Mouse (Mus musculus): Measurements from ENCODE around the gene Efna3.

Efna3 gene

GRCm38 (mm10) chr3:89322514-89323165, at the start of gene Efna3:
Gene Efna3 (minus strand): TSS chr3:89322965.
- peak; percentile 52 for DNase-seq (ENCODE audit: low read depth, low spot score)
- Histone ChIP-seq H3K27me3 (ENCODE audit: control insufficient read depth, insufficient read depth, low read length, poor library complexity, severe bottlenecking) (no peaks in the 10 kb centered on the region; the same call in 1 of the 2 replicates), H3K36me3 (ENCODE audit: control insufficient read depth, insufficient read depth, low read length, poor library complexity, severe bottlenecking) (no peaks in the 10 kb centered on the region)

DNA sequence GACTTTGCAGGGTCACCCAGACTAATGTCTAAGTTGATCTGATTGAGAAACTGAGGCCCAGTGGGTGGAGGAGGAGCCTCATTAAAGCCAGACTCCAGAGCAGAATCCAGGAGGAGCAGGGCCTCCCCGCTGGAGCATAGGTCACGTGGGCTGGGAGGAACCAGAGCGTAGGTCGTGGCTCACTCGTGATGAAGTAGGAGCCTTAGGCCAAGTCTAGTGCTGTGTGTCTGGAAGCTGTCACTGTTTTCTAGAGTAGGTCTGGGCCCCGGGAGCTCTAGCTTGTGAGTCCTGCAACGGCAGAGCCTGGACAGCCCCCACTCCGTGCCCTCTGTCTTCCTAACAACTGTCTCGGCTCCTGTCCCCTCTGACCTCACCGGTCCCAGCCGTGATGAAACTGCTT, 44.6 kb upstream of the Efna3 start:
- no peak for DNase-seq (ENCODE audit: low read depth, low spot score)
- no peaks in the 10 kb centered on the region for H3K27me3 ChIP-seq (ENCODE audit: control insufficient read depth, insufficient read depth, low read length, poor library complexity, severe bottlenecking)

GRCm38 (mm10) chr3:89365486-89366414, 43.0 kb upstream of the Efna3 start:
- no peak for DNase-seq (ENCODE audit: low read depth, low spot score)
- no peaks in the 10 kb centered on the region for H3K36me3 ChIP-seq (ENCODE audit: control insufficient read depth, insufficient read depth, low read length, poor library complexity, severe bottlenecking)
- H3K27me3 ChIP-seq (ENCODE audit: control insufficient read depth, insufficient read depth, low read length, poor library complexity, severe bottlenecking) = no peaks in the 10 kb centered on the region

More for the DNA sequence above, 44.6 kb upstream of the Efna3 start:
- no peaks in the 10 kb centered on the region for H3K36me3 ChIP-seq (ENCODE audit: control insufficient read depth, insufficient read depth, low read length, poor library complexity, severe bottlenecking)

DNA sequence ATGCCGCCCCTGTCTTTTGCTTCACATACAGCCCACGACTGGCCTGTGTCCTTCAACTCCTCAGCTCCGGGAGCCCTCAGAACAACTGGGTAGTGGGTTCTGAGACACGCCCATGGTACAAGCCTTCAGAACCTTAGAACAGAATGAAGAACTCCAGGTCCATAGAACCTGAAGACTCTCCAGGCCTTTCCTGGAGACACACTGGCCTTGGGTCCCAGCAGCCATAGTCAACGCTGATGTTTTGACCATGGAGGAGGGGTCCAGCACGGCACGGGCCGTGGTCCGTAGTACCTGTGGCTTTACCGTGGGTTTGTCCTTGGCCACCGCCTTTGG, 42.4 kb upstream of the Efna3 start, which contains the start of gene Dcst1:
TSS of gene Dcst1 (minus strand) at position 101 of the 333 bp plus-strand sequence.
- Histone ChIP-seq H3K36me3 (ENCODE audit: control insufficient read depth, insufficient read depth, low read length, poor library complexity, severe bottlenecking) (no peaks in the 10 kb centered on the region), H3K27me3 (ENCODE audit: control insufficient read depth, insufficient read depth, low read length, poor library complexity, severe bottlenecking) (no peaks in the 10 kb centered on the region)
- no peak for DNase-seq (ENCODE audit: low read depth, low spot score)

- no peaks in the 10 kb centered on the region for H3K36me3 ChIP-seq (ENCODE audit: control insufficient read depth, insufficient read depth, low read length, poor library complexity, severe bottlenecking)
- no peaks in the 10 kb centered on the region for H3K27me3 ChIP-seq (ENCODE audit: control insufficient read depth, insufficient read depth, low read length, poor library complexity, severe bottlenecking)
- no peak for DNase-seq (ENCODE audit: low read depth, low spot score)
Measured at GRCm38 (mm10) chr3:89364631-89365030, 41.9 kb upstream of the Efna3 start.

GRCm38 (mm10) chr3:89361675-89362074, 38.9 kb upstream of the Efna3 start, which contains the start of gene Dcst2:
Gene Dcst2 (plus strand): TSS chr3:89361975.
- DNase-seq (ENCODE audit: low read depth, low spot score) = no peak
- Histone ChIP-seq H3K36me3 (ENCODE audit: control insufficient read depth, insufficient read depth, low read length, poor library complexity, severe bottlenecking) (no peaks in the 10 kb centered on the region), H3K27me3 (ENCODE audit: control insufficient read depth, insufficient read depth, low read length, poor library complexity, severe bottlenecking) (no peaks in the 10 kb centered on the region)

DNA sequence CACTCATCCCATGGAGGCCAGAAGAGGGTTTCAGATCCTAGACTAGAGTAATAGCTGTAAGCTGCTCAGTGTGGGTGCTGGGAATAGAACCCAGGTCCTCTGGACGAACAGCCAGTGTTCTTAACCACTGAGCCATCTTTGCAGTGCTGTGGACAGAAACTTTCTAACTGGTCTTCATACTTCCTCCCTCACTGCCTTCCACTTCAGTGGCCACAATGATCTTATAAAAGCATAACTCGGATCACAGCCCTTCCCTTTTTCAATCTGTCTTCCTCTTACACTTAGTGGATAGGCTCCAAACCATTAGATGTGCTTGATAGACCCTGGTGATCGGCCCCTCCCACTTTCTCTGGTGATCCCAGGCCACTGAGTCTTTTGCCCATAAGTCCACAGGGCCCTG, 37.5 kb upstream of the Efna3 start:
- peak; percentile 40 for DNase-seq (ENCODE audit: low read depth, low spot score)
- H3K27me3 ChIP-seq (ENCODE audit: control insufficient read depth, insufficient read depth, low read length, poor library complexity, severe bottlenecking) = no peaks in the 10 kb centered on the region
- H3K36me3 ChIP-seq (ENCODE audit: control insufficient read depth, insufficient read depth, low read length, poor library complexity, severe bottlenecking) = no peaks in the 10 kb centered on the region

DNA sequence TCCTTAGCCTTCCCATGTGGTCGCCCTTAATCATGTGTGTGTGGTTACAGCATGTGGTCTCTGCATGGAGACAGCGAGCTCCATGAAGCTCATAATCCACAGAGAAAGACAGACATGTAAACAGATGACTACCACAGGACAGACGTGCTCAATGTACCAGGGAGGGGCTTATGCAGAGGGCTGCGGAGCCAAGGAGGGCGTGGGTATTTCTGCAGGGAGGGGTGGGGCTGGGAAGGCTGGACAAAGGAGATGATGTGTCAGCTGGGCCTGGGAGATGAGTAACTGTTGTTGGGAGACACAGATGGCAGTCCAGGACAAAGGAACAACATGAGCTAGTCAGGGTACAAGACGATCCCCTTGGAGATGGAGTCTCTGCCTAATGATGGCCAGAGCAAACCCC, 36.9 kb upstream of the Efna3 start:
- H3K36me3 ChIP-seq (ENCODE audit: control insufficient read depth, insufficient read depth, low read length, poor library complexity, severe bottlenecking) = no peaks in the 10 kb centered on the region
- no peak for DNase-seq (ENCODE audit: low read depth, low spot score)
- H3K27me3 ChIP-seq (ENCODE audit: control insufficient read depth, insufficient read depth, low read length, poor library complexity, severe bottlenecking) = no peaks in the 10 kb centered on the region

DNA sequence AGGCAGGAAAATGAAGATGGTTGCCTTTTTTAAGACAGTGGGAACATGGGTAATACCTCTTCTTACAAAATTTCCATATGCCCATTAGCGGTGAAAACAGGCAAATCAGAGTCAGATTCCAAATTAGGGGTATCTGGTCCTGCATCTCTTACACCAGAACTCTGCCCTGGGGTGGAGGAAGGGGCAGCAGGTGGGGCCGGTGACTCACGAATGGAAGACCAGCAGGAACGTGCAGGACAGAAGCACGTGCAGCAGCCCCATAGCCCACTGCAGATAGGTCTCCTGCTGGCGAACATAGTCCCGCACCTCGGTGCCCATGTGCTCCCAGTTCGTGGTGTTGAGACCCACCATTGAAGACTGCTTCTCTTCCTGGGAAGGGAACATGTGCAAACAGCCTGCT, 33.3 kb upstream of the Efna3 start:
- DNase-seq (ENCODE audit: low read depth, low spot score) = no peak

DNA sequence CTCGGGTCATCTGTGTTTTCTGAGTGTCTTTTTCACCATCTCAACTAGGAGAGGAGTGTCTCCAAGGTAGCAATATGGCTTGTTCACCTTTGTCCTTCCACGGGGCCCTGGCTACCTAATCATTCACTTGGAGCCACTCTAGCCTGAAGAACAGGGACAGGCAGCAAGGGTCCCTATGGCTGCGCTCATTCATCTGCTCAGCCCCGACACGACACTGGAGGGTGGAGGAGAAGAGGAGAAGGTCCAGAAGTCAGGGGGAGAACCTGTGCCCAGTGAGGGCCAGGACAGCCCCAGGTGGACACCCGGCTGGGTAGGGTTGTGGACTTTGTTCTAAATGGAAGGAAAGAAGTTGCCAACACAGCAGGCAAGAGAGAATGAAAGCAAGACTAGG, 32.7 kb upstream of the Efna3 start:
- no peaks in the 10 kb centered on the region for H3K36me3 ChIP-seq (ENCODE audit: control insufficient read depth, insufficient read depth, low read length, poor library complexity, severe bottlenecking)
- DNase-seq (ENCODE audit: low read depth, low spot score) = no peak

More for the DNA sequence above, 33.3 kb upstream of the Efna3 start:
- Histone ChIP-seq H3K27me3 (ENCODE audit: control insufficient read depth, insufficient read depth, low read length, poor library complexity, severe bottlenecking) (no peaks in the 10 kb centered on the region), H3K36me3 (ENCODE audit: control insufficient read depth, insufficient read depth, low read length, poor library complexity, severe bottlenecking) (no peaks in the 10 kb centered on the region)

DNA sequence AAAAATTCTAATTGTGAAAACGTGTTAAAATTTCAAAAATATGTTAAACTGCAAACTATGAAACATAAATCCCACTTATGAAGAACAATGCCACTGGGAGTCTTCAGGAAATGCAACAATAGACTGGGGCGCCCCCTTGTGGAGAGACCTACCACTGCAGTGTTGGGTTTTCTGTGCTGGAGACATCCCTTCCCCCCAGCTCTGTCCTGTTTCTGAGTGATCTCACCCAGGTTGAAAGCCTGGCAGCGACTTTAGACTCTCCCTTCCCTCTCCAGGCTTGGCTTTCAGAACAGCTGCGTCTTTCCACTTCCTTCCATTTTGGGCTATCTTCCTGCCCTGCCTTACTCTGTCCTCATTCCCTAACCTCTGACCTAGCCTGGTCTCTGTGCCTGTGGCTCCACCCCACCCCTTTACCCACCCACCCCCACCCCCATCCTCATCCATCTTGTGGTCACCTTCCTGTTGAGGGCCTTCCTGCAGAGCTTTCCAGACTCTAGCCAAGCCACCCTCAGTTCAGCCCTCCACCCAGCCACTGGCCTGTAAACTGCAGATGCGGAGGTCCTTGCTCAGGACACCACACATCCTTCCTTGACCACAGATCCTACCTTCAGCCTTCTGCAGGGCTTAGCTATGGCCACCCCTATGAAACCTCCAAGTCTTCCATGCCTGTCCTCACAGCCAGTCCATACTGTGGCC, 32.2 kb upstream of the Efna3 start:
- no peaks in the 10 kb centered on the region for H3K36me3 ChIP-seq (ENCODE audit: control insufficient read depth, insufficient read depth, low read length, poor library complexity, severe bottlenecking)
- DNase-seq (ENCODE audit: low read depth, low spot score) = peak; percentile 83
- no peaks in the 10 kb centered on the region for H3K27me3 ChIP-seq (ENCODE audit: control insufficient read depth, insufficient read depth, low read length, poor library complexity, severe bottlenecking)

More for the DNA sequence above, 32.7 kb upstream of the Efna3 start:
- no peaks in the 10 kb centered on the region for H3K27me3 ChIP-seq (ENCODE audit: control insufficient read depth, insufficient read depth, low read length, poor library complexity, severe bottlenecking)

- DNase-seq (ENCODE audit: low read depth, low spot score) = no peak
- Histone ChIP-seq H3K27me3 (ENCODE audit: control insufficient read depth, insufficient read depth, low read length, poor library complexity, severe bottlenecking) (no peaks in the 10 kb centered on the region), H3K36me3 (ENCODE audit: control insufficient read depth, insufficient read depth, low read length, poor library complexity, severe bottlenecking) (no peaks in the 10 kb centered on the region)
Measured at GRCm38 (mm10) chr3:89351271-89351670, 28.5 kb upstream of the Efna3 start.

DNA sequence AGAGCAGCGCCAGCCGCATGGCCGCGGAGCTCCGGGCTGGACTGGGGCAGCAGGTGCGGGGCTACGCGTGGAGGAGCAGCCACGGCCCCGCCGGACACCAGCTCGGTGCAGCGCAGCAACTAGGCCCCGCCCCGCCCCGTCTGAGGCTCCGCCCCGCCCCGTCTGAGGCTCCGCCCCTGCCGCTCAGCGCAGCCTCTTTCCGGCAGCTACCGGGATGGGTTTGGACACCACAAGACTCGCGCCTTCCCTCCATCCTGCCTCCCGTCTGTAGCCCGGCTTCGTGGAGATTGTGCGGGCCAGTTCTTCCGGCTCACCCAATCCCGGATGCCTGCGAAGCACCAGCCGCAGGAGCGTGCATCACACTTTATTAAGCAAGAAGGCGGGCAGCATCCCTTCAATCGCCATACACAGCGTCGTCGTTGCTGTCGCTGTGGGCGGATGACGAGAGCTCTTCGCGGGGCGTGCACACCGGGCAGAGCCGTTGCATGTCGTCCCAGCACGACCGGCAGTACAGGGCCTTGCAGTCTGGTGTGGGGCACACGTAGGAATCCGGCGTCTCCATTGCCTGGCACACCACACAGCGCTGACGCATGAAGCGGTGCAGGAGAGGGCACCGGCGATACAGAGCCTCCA, 27.2 kb upstream of the Efna3 start, which contains the start of gene Adam15:
TSS of gene Adam15 (minus strand) at position 128 of the 633 bp plus-strand sequence.
- H3K36me3 ChIP-seq (ENCODE audit: control insufficient read depth, insufficient read depth, low read length, poor library complexity, severe bottlenecking) = no peaks in the 10 kb centered on the region
- DNase-seq (ENCODE audit: low read depth, low spot score) = peak; percentile 85
- H3K27me3 ChIP-seq (ENCODE audit: control insufficient read depth, insufficient read depth, low read length, poor library complexity, severe bottlenecking) = no peaks in the 10 kb centered on the region
